Mouse (Mus musculus): ENCODE data around the gene Adam15.

DNA sequence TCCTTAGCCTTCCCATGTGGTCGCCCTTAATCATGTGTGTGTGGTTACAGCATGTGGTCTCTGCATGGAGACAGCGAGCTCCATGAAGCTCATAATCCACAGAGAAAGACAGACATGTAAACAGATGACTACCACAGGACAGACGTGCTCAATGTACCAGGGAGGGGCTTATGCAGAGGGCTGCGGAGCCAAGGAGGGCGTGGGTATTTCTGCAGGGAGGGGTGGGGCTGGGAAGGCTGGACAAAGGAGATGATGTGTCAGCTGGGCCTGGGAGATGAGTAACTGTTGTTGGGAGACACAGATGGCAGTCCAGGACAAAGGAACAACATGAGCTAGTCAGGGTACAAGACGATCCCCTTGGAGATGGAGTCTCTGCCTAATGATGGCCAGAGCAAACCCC, 9.8 kb upstream of the Adam15 start:
- TF ChIP-seq CTCF (IDR thresholded peaks at IDR 0.05; ENCODE audit: borderline replicate concordance, control insufficient read depth, extremely low read depth, insufficient read depth, low read length, poor library complexity) (no peak), POLR2A (IDR thresholded peaks at IDR 0.05; ENCODE audit: control insufficient read depth, extremely low read depth, insufficient read depth, low read length, poor library complexity) (no peak)

All from thymus, adult 2 months (tissue).